Mouse (Mus musculus) forebrain, embryonic 16.5 days (tissue): ENCODE data around the gene Ocel1. TPM values are rescaled to one million over a fixed set of nuclear protein-coding genes. Genes with fewer than 3 reads are reported as not detected.

Source experiments
- ATAC-seq: fragments of 200-750 bp; cut with Nextera tagmentation; 2 replicates; pipeline ENCODE4 v1.8.0; 2017; ENCODE audit warnings: mild to moderate bottlenecking, moderate library complexity
- H3K27ac ChIP-seq: fragments of 300-500 bp; sonication (generic); 2 replicates; pipeline ENCODE4 v1.5.1; 2014; ENCODE audit warnings: low read length, control low read depth
- H3K27me3 ChIP-seq: fragments of 300-500 bp; sonication (generic); replicated peaks from 2 replicates; pipeline ENCODE4 v1.6.1; 2014; ENCODE audit warnings: low read length; ENCODE audit not compliant: control insufficient read depth, insufficient read depth
- H3K36me3 ChIP-seq: fragments of 300-500 bp; sonication (generic); 2 replicates; pipeline ENCODE4 v1.6.1; 2014; ENCODE audit not compliant: control insufficient read depth, insufficient read depth
- H3K4me1 ChIP-seq: fragments of 300-500 bp; sonication (generic); replicated peaks from 2 replicates; pipeline ENCODE4 v1.6.1; 2014; ENCODE audit warnings: low read length; ENCODE audit not compliant: control insufficient read depth, insufficient read depth
- H3K4me2 ChIP-seq: fragments of 300-500 bp; sonication (generic); 2 replicates; pipeline ENCODE4 v1.6.1; 2014; ENCODE audit warnings: mild to moderate bottlenecking, low read length, control low read depth
- H3K4me3 ChIP-seq: fragments of 300-500 bp; sonication (generic); replicated peaks from 2 replicates; pipeline ENCODE4 v1.5.1; 2014; ENCODE audit warnings: mild to moderate bottlenecking, low read length, control low read depth
- H3K9ac ChIP-seq: fragments of 300-500 bp; sonication (generic); replicated peaks from 2 replicates; pipeline ENCODE4 v1.6.1; 2014; ENCODE audit warnings: low read depth, low read length, control low read depth
- H3K9me3 ChIP-seq: fragments of 300-500 bp; sonication (generic); 2 replicates; pipeline ENCODE4 v1.6.1; 2016; ENCODE audit warnings: low read length; ENCODE audit not compliant: control insufficient read depth
- WGBS: fragments of 180-500 bp; shearing (Covaris S2); extraction: QIAGEN DNeasy Blood & Tissue Kit; methylation state at CpG from one replicate; pipeline ENCODE4 v1.1.7; 2014; 5-methylcytosine and 5-hydroxymethylcytosine counted together
- polyA plus RNA-seq: library from polyadenylated mRNA; unstranded; fragments of >200 nt; fragmentation: Nextera tagmentation; extraction: Ambion mirVana; gene quantifications from 2 replicates; pipeline ENCODE4 v1.2.1, GENCODE M21; 2015

The Ocel1 gene
- polyA plus RNA-seq, 1 experiment from 2014 or later: 7.8 TPM

DNA sequence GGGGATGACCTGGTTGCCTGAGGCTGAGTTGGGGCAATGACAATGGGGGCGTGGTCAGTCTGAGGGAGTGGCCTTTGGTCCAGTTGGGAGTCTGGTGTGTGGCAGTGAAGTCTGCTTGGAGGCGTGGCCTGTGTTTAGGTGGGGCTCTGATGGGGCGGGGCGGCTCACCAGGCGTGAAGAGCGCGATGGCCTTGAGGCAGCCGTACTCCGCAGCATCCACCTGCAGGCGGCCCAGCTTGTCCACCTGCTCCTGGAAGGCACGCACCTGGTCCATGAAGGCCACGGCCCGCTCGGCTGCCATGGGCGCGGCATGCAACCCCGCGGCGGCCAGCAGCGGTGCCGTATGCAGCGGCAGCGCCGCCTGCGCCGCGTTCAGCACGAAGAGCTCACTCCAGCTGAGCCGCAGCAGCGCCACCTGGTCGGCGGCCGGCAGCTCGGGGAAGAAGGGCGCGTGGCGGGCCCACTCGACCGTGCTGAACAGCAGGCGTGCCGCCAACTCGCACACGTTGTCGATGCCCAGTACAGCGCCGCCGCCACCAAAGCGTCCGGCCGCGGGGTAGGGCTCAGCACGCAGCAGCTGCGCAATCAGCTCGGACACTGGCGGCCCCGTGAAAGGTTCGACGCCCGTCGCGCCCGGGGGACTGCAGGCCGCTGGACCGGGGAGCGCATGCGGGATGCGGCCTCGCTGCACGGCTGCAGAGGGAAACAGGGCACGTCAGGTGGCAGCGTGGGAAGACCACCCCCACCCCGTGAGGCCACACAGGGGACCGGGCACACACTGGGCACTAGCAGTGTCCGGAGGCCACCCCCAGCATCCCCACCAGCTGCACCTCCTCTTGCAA, 4.7 kb downstream of the Ocel1 start:
- H3K4me2 ChIP-seq: peak overlapping the region; percentile 75
- 0 out of 2 replicates have a peak, but pooled peaks cover 2% of the 10 kb centered on the region for H3K36me3 ChIP-seq
- H3K9me3 ChIP-seq: no peaks in the 10 kb centered on the region
- 5% methylated on average over 73 of the region's 74 CpGs for WGBS
- no peaks in the 10 kb centered on the region; the same call in 1 of the 2 replicates for H3K27me3 ChIP-seq
- no peak for ATAC-seq
- peak overlapping the region; percentile 45 for H3K4me3 ChIP-seq
- peak overlapping the region; percentile 47; the same call in 1 of the 2 replicates for H3K27ac ChIP-seq
- H3K9ac ChIP-seq: peak overlapping the region; percentile 70
- peaks cover 33% of the 10 kb centered on the region for H3K4me1 ChIP-seq

DNA sequence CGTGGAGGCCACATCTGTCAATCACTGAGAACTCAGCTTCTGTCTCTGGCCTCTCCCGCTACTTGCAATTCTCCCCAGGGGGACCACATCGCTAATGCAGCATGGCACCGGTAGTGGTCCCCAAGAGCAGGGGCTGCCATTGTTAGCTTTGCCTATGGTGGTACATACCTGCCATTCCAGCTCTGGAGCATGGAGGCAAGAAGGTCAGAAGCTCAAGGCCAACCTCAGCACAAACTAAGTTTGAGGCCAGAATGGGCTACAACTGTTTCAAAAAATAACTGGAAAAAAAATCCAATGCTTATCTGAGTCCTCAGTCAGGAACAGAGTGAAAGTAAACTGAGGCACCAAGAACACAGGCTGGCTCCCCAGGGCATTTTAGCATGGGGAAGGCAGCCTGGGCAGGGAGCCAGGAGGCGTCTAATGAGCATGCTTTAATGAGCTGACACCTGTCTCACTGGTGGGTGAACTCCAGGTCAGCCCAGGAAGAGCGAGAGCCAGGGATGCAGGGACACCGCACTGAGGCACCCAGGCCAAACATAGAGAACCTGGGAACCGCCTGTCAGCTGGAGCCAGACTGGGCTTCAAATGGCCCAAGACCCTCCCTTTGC, 5.4 kb downstream of the Ocel1 start:
- peak overlapping the region; percentile 75 for H3K4me2 ChIP-seq
- no peaks in the 10 kb centered on the region for H3K9me3 ChIP-seq
- ATAC-seq: no peak
- peaks cover 6% of the 10 kb centered on the region; the same call in 1 of the 2 replicates for H3K27me3 ChIP-seq
- H3K9ac ChIP-seq: peak overlapping the region; percentile 70
- 28% methylated on average over 8 of the region's 8 CpGs for WGBS
- 0 out of 2 replicates have a peak, but pooled peaks cover 2% of the 10 kb centered on the region for H3K36me3 ChIP-seq
- H3K27ac ChIP-seq: no peak overlapping the region
- peak overlapping the region; percentile 45 for H3K4me3 ChIP-seq
- peaks cover 38% of the 10 kb centered on the region for H3K4me1 ChIP-seq

- ATAC-seq: no peak
- H3K9me3 ChIP-seq: no peaks in the 10 kb centered on the region
- H3K9ac ChIP-seq: no peak overlapping the region
- H3K4me3 ChIP-seq: no peak overlapping the region
- H3K27me3 ChIP-seq: peaks cover 6% of the 10 kb centered on the region; the same call in 1 of the 2 replicates
- 28% methylated on average over 4 of the region's 4 CpGs for WGBS
- 0 out of 2 replicates have a peak, but pooled peaks cover 2% of the 10 kb centered on the region for H3K36me3 ChIP-seq
- H3K27ac ChIP-seq: no peak overlapping the region
- H3K4me1 ChIP-seq: peaks cover 43% of the 10 kb centered on the region
- H3K4me2 ChIP-seq: peak overlapping the region; percentile 95; the same call in 1 of the 2 replicates
Observed at GRCm38 (mm10) chr8:71379008-71379407, 7.9 kb downstream of the Ocel1 start.

- Histone ChIP-seq H3K27me3 (peaks cover 6% of the 10 kb centered on the region; the same call in 1 of the 2 replicates), H3K4me3 (peak overlapping the region; percentile 72), H3K4me2 (peak overlapping the region; percentile 95), H3K9me3 (no peaks in the 10 kb centered on the region), H3K9ac (0 out of 2 replicates have a peak overlapping the region, but pooled peaks have one; percentile 2), H3K27ac (no peak overlapping the region), H3K36me3 (0 out of 2 replicates have a peak, but pooled peaks cover 2% of the 10 kb centered on the region), H3K4me1 (peaks cover 43% of the 10 kb centered on the region)
- no peak for ATAC-seq
- 42% methylated on average over 3 of the region's 3 CpGs for WGBS
Observed at GRCm38 (mm10) chr8:71379512-71380075, 8.5 kb downstream of the Ocel1 start.

- peak overlapping the region; percentile 95 for H3K4me2 ChIP-seq
- H3K27ac ChIP-seq: no peak overlapping the region
- peaks cover 41% of the 10 kb centered on the region for H3K4me1 ChIP-seq
- no peak for ATAC-seq
- 1% methylated on average over 72 of the region's 72 CpGs for WGBS
- H3K27me3 ChIP-seq: peaks cover 6% of the 10 kb centered on the region; the same call in 1 of the 2 replicates
- peak overlapping the region; percentile 79 for H3K9ac ChIP-seq
- 0 out of 2 replicates have a peak, but pooled peaks cover 2% of the 10 kb centered on the region for H3K36me3 ChIP-seq
- no peaks in the 10 kb centered on the region for H3K9me3 ChIP-seq
- peak overlapping the region; percentile 72 for H3K4me3 ChIP-seq
Observed at GRCm38 (mm10) chr8:71380178-71381171, 9.4 kb downstream of the Ocel1 start.

DNA sequence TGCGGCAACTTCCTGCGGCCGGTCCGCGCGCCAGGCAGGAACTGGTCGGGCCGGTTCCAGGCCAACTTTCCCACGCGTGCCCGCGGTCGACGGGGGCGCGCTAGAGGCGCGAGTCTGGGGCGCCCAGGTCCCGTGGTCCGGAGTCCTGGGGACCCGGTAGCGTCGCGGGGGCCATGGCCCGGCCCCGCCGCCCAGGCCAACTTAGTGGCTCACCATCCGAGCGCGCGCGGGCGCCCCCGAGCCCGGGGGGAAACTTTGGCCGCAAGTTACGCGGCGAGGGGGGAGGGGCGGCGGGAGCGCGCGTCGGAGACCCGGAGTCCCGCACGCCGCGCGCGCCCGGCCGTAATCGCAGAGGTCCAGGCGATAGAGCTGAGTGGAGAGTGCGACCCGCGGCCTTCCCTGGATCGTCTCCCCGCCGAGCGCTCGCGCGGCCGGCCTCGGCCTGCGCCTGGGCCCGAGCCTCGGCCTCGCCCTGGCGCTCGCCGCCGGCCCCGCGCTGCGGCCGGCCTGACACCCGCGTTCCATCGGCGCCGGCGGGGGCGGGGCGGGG, 10.4 kb downstream of the Ocel1 start, which contains the start of gene Nr2f6:
Gene Nr2f6 (minus strand): TSS at position 540 of the 550 bp plus-strand sequence.
- peak within 1 kb of the TSS; percentile 62; the same call in 1 of the 2 replicates for H3K27ac ChIP-seq
- peak within 1 kb of the TSS; percentile 95 for H3K4me2 ChIP-seq
- H3K4me3 ChIP-seq: peak within 1 kb of the TSS; percentile 72
- H3K9ac ChIP-seq: peak within 1 kb of the TSS; percentile 79
- peaks cover 30% of the 10 kb centered on the region for H3K4me1 ChIP-seq
- peaks cover 6% of the 10 kb centered on the region; the same call in 1 of the 2 replicates for H3K27me3 ChIP-seq
- 0 out of 2 replicates have a peak, but pooled peaks cover 2% of the 10 kb centered on the region for H3K36me3 ChIP-seq
- under 1% methylated on average over 56 of the region's 89 CpGs for WGBS
- H3K9me3 ChIP-seq: no peaks in the 10 kb centered on the region
- ATAC-seq: peak; percentile 7

- H3K4me3 ChIP-seq: peak overlapping the region; percentile 72
- WGBS: 3% methylated on average over 52 of the region's 80 CpGs
- peaks cover 26% of the 10 kb centered on the region for H3K4me1 ChIP-seq
- 0 out of 2 replicates have a peak, but pooled peaks cover 2% of the 10 kb centered on the region for H3K36me3 ChIP-seq
- no peaks in the 10 kb centered on the region for H3K9me3 ChIP-seq
- H3K27ac ChIP-seq: peak overlapping the region; percentile 62; the same call in 1 of the 2 replicates
- peak; percentile 71 for ATAC-seq
- H3K4me2 ChIP-seq: peak overlapping the region; percentile 95
- peaks cover 6% of the 10 kb centered on the region; the same call in 1 of the 2 replicates for H3K27me3 ChIP-seq
- peak overlapping the region; percentile 79 for H3K9ac ChIP-seq
Observed at GRCm38 (mm10) chr8:71381971-71382961, 11.2 kb downstream of the Ocel1 start.
